Mouse (Mus musculus) CH12.LX (cell line): ENCODE measurements at regions not wholly inside any gene's neighbourhood (a gene's known extent, or its start where the extent isn't known, plus 50 kb on each side); places are given as distances from the start of the nearest gene placed in this dataset.

Experiments used
- CTCF ChIP-seq, 2 experiments: IDR thresholded peaks in 1 of 2; conservative IDR thresholded peaks in 1 of 2; 2 replicates each; pipeline ENCODE4 v1.5.1; 2011 to 2012; ENCODE audit warnings: low read depth in 2 of 2, low read length in 2 of 2, improper control_type of control experiment in 1 of 2, inconsistent platforms in 1 of 2, mild to moderate bottlenecking in 1 of 2, moderate library complexity in 1 of 2
- EP300 ChIP-seq: IDR thresholded peaks from 2 replicates; pipeline ENCODE4 v1.6.1; 2011; ENCODE audit warnings: low read length, improper control_type of control experiment
- MXI1 ChIP-seq: IDR thresholded peaks from 2 replicates; pipeline ENCODE4 v1.6.1; 2011; ENCODE audit warnings: mild to moderate bottlenecking, low read depth, low read length, improper control_type of control experiment
- MYC ChIP-seq: IDR thresholded peaks from 2 replicates; pipeline ENCODE4 v1.6.1; 2011; ENCODE audit warnings: low read depth, mild to moderate bottlenecking, improper control_type of control experiment, low read length
- NELFE ChIP-seq: IDR thresholded peaks from 2 replicates; pipeline ENCODE4 v1.6.1; 2011; ENCODE audit warnings: low read depth, low read length, improper control_type of control experiment
- USF1 ChIP-seq: IDR thresholded peaks from 2 replicates; pipeline ENCODE4 v1.6.1; 2014; ENCODE audit warnings: low read depth, mild to moderate bottlenecking, inconsistent platforms, low read length, improper control_type of control experiment
- USF2 ChIP-seq: conservative IDR thresholded peaks from 2 replicates; pipeline ENCODE4 v1.6.1; 2011; ENCODE audit warnings: low read depth, low read length, improper control_type of control experiment

DNA sequence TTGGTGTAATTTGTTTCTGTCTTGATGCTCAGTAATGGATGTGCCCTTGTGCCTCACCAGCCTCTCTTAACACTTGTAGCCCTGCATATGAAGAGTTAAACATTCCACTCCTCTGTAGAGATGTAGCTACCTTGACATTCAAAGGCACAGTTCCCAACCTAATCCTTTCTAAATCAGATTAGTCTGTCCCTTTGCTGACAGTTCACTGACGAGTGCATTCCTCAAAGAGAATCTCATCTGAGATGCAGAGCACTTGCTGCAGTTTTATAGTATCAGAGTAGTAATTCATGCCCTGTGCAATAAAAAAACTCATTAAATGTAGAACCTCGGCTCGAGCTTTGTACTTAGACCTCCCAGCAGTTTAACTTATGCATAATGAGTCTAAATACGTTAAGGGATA, 249.3 kb upstream of the Tle4 start:
- TF ChIP-seq CTCF (conservative IDR thresholded peaks at IDR 0.05 in 1 of 2, IDR thresholded peaks at IDR 0.05 in 1 of 2; ENCODE audit: low read depth in 2 of 2, low read length in 2 of 2) = no peak
- TF ChIP-seq EP300 = no peak
- no peak for TF ChIP-seq USF1
- TF ChIP-seq NELFE = no peak
- TF ChIP-seq MXI1 = no peak
- no peak for TF ChIP-seq USF2
- no peak for TF ChIP-seq MYC
